Mouse (Mus musculus) liver, adult 2 months (tissue): ENCODE measurements around the gene Sf3a1.

Source experiments
- CTCF ChIP-seq: fragments of 200-500 bp; IDR thresholded peaks from 2 replicates; pipeline ENCODE4 v1.5.1; 2011; ENCODE audit warnings: low read depth, low read length, control low read depth
- POLR2A ChIP-seq: fragments of 200-500 bp; IDR thresholded peaks from 2 replicates; pipeline ENCODE4 v1.6.1; 2011; ENCODE audit warnings: low read length, control low read depth; ENCODE audit not compliant: insufficient read depth; ENCODE audit errors: extremely low read depth

- TF ChIP-seq POLR2A (no peak), CTCF (no peak)
These were observed 10.3 kb upstream of the Sf3a1 start for GRCm38 (mm10) chr11:4149886-4150285.
